Mouse (Mus musculus): ENCODE results near the gene Carf. TPM values are rescaled to one million over a fixed set of nuclear protein-coding genes. Genes with fewer than 3 reads are reported as not detected.
A peak's percentile ranks its signal among the peaks of the same experiment; 100 is the strongest.
"Not testable (repeated sequence)": the region's sequence is repeated elsewhere in the genome, so short reads cannot be mapped to it uniquely, and the experiment has no call there.

The Carf gene
- polyA plus RNA-seq, 1 experiment from 2014 or later, result 7.6 TPM

DNA sequence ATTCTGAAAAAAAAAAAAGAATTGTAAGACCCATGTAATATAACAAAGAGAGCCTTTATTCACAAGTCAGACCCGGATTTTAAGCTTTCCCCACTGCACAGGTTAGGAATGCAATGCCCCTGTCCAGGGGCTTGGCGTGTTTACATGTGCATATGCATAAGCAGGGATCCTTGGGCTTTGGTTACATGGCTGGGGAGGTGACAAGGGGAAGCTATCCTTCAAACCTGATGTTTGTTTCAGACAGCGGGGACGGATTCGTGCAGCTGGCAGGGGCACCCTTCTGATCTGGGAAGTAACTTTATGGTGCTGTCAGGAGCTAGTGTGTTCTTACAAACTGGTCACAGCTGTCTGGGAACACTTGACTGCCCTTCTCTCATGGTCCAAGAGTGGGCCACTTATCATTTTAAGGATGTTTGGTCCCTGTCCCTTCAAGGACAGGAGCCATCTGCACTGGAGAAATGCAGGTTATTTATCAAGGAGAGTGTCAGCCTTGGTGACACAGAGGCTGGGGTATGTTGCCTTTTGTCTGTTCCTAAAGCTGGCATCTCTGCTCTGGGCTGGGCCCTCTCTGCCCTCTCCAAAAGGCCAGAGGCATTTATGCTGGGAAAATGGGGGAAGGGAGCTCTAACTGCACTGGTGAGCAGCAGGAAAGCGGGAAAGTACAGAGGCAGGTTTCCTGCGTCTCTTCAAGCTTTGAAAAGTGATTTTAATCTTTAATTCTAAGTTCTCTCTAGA, 19.8 kb downstream of the Carf start:
- 84% methylated on average over 7 of the region's 7 CpGs for WGBS
- no peak overlapping the region for H3K27ac ChIP-seq (replicated peaks)
- no peaks in the 10 kb centered on the region for H3K4me1 ChIP-seq
- peaks cover 4% of the 10 kb centered on the region; the same call in 1 of the 2 replicates for H3K9me3 ChIP-seq
- ATAC-seq (ENCODE audit: low FRiP score, low read depth), result no peak
- no peak overlapping the region for H3K9ac ChIP-seq (replicated peaks)
- peaks cover 8% of the 10 kb centered on the region for H3K36me3 ChIP-seq
- H3K27me3 ChIP-seq, result no peaks in the 10 kb centered on the region
- no peak overlapping the region for H3K4me2 ChIP-seq (replicated peaks)
- no peak overlapping the region for H3K4me3 ChIP-seq

DNA sequence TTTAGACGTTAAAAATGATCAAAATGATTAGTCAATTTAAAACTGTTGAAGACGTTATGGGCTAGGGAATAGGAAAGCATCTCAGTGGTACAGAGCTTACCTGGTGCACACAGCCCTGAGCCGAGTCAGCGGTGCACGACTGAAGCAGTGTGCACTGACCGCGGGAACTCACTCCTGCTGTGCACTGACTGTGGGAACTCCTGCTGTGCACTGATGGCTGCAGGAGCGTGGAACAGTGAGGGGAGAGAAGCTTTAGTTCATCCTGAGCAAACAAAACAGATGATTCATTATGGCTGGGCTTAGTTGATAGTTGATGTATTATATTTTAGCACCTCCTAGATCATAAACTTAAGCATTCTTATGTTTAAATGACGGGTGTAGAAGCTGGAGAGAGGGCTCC, 39.3 kb downstream of the Carf start:
- Histone ChIP-seq H3K4me2 (replicated peaks) (no peak overlapping the region), H3K4me3 (no peak overlapping the region), H3K9me3 (no peaks in the 10 kb centered on the region), H3K36me3 (no peaks in the 10 kb centered on the region), H3K27me3 (no peaks in the 10 kb centered on the region), H3K9ac (replicated peaks) (no peak overlapping the region), H3K27ac (replicated peaks) (no peak overlapping the region), H3K4me1 (no peaks in the 10 kb centered on the region)
- ATAC-seq (ENCODE audit: low FRiP score, low read depth), result no peak
- 43% methylated on average over 9 of the region's 9 CpGs for WGBS

DNA sequence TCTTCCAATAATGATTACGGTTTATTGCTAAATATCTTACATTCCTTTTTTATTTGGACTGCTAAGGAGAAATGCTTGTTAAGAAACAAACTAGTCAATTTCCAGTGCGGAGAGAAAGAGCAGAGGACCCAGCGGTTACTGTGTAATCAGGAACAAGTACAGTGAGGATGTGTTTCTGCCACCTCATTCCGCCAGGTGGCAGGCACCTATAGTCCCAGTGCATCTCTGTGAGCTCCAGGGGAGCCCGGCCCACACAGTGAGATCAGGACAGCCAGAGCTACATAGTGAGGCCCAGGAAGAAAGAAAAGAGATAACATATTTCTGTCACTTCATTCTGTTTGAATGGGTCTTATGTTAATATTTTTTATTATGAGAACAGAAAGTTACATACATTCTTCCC, 54.7 kb downstream of the Carf start:
- Histone ChIP-seq H3K4me1 (no peaks in the 10 kb centered on the region), H3K4me3 (no peak overlapping the region), H3K36me3 (0 out of 2 replicates have a peak, but pooled peaks cover 3% of the 10 kb centered on the region), H3K9me3 (no peaks in the 10 kb centered on the region), H3K27me3 (no peaks in the 10 kb centered on the region), H3K4me2 (replicated peaks) (no peak overlapping the region), H3K9ac (replicated peaks) (no peak overlapping the region), H3K27ac (replicated peaks) (no peak overlapping the region)
- no peak for ATAC-seq (ENCODE audit: low FRiP score, low read depth)
- WGBS, result 74% methylated on average over 5 of the region's 5 CpGs

- Histone ChIP-seq H3K9me3 (no peaks in the 10 kb centered on the region), H3K4me2 (replicated peaks) (no peak overlapping the region), H3K9ac (replicated peaks) (no peak overlapping the region), H3K4me3 (no peak overlapping the region), H3K27ac (replicated peaks) (no peak overlapping the region), H3K27me3 (no peaks in the 10 kb centered on the region), H3K4me1 (no peaks in the 10 kb centered on the region), H3K36me3 (no peaks in the 10 kb centered on the region)
- no peak for ATAC-seq (ENCODE audit: low FRiP score, low read depth)
- WGBS, result 87% methylated on average over 7 of the region's 7 CpGs
These were observed 58.6 kb downstream of the Carf start for GRCm38 (mm10) chr1:60156651-60157050.

DNA sequence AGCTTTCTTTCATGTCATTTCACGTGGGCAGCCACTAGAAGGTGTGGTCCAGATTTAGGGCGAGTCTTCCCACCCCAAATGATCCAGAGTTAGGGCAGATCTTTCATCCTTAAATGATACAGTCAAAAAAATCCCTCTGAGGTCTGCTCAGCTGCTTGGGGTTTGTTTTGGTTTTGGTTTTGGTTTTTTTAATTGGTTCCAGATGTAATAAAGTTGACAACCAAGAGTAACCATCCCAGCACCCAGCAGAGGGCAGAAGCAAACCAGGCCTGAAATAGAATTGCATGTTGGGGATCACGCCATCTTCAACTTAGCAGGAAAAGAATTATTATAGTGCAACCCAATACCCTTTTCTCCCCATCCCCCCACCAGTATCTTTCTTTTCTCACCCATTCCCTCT, 60.4 kb downstream of the Carf start:
- Histone ChIP-seq H3K36me3 (no peaks in the 10 kb centered on the region), H3K27me3 (no peaks in the 10 kb centered on the region), H3K4me2 (replicated peaks) (no peak overlapping the region), H3K27ac (replicated peaks) (no peak overlapping the region), H3K4me1 (no peaks in the 10 kb centered on the region), H3K4me3 (no peak overlapping the region), H3K9ac (replicated peaks) (no peak overlapping the region), H3K9me3 (no peaks in the 10 kb centered on the region)
- ATAC-seq (ENCODE audit: low FRiP score, low read depth), result no peak
- WGBS, result 65% methylated on average over 3 of the region's 3 CpGs

- Histone ChIP-seq H3K4me2 (replicated peaks) (no peak overlapping the region), H3K36me3 (no peaks in the 10 kb centered on the region)
- 87% methylated on average over 3 of the region's 3 CpGs for WGBS
These were observed 65.6 kb downstream of the Carf start for GRCm38 (mm10) chr1:60163676-60164075.

DNA sequence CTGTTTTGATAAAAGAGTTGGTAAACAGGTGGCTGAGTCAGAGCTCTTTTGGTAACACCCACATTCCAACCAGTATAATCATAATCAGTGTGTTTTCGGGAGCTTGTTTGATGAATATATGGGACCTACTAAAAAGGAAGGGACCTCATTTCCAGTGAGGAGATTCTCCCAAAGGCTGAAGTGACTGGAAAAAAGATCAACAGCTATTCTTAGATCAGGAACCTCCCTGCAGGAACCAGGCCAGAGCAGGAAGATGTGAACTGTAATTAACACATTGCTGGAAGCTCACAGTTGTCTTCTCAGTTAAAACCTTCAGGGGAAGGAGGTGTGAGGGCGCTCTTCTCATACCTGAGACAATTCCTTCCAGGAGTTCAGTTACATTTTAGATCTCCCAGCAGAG, 71.6 kb downstream of the Carf start:
- no peak overlapping the region for H3K9ac ChIP-seq (replicated peaks)
- no peak overlapping the region for H3K4me2 ChIP-seq (replicated peaks)
- H3K36me3 ChIP-seq, result no peaks in the 10 kb centered on the region
- H3K4me1 ChIP-seq, result no peaks in the 10 kb centered on the region
- ATAC-seq (ENCODE audit: low FRiP score, low read depth), result no peak
- no peaks in the 10 kb centered on the region for H3K27me3 ChIP-seq
- no peaks in the 10 kb centered on the region for H3K9me3 ChIP-seq
- H3K27ac ChIP-seq (replicated peaks), result no peak overlapping the region
- H3K4me3 ChIP-seq, result no peak overlapping the region
- 74% methylated on average over 2 of the region's 2 CpGs for WGBS

More at GRCm38 (mm10) chr1:60163676-60164075, 65.6 kb downstream of the Carf start:
- no peak overlapping the region for H3K27ac ChIP-seq (replicated peaks)
- no peak for ATAC-seq (ENCODE audit: low FRiP score, low read depth)
- no peaks in the 10 kb centered on the region for H3K4me1 ChIP-seq
- H3K4me3 ChIP-seq, result no peak overlapping the region
- H3K9me3 ChIP-seq, result no peaks in the 10 kb centered on the region
- H3K9ac ChIP-seq (replicated peaks), result no peak overlapping the region
- no peaks in the 10 kb centered on the region for H3K27me3 ChIP-seq

DNA sequence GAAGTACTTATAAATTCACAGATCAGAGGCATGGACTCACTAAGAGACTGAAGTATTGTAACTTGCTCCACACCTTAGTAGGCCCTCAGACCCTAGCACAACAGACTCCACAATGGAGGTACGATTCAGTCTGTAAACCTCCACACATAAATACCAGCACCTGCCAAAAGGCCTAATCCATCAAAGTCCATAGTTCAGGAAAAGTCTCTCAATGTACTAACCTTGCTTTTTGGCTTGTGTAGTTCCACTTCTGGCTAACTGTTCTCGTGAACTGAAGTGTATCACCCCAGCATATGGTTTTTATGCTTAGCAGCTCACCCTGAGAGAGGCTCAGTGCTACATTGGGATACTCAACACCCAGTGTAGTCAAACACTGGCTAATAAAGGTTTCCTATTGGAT, 72.2 kb downstream of the Carf start:
- H3K4me1 ChIP-seq, result no peaks in the 10 kb centered on the region
- no peak overlapping the region for H3K9ac ChIP-seq (replicated peaks)
- H3K27me3 ChIP-seq, result no peaks in the 10 kb centered on the region
- no peak overlapping the region for H3K27ac ChIP-seq (replicated peaks)
- ATAC-seq (ENCODE audit: low FRiP score, low read depth), result no peak
- 81% methylated on average over 2 of the region's 2 CpGs for WGBS
- no peak overlapping the region for H3K4me3 ChIP-seq
- H3K4me2 ChIP-seq (replicated peaks), result no peak overlapping the region
- H3K36me3 ChIP-seq, result no peaks in the 10 kb centered on the region
- no peaks in the 10 kb centered on the region for H3K9me3 ChIP-seq

GRCm38 (mm10) chr1:60173119-60173518, 75.1 kb downstream of the Carf start:
- Histone ChIP-seq H3K27ac (replicated peaks) (no peak overlapping the region), H3K9ac (replicated peaks) (no peak overlapping the region), H3K36me3 (no peaks in the 10 kb centered on the region), H3K4me2 (replicated peaks) (no peak overlapping the region), H3K9me3 (no peaks in the 10 kb centered on the region), H3K4me1 (no peaks in the 10 kb centered on the region), H3K4me3 (no peak overlapping the region), H3K27me3 (no peaks in the 10 kb centered on the region)
- ATAC-seq (ENCODE audit: low FRiP score, low read depth), result no peak
- WGBS, result 84% methylated on average over 3 of the region's 3 CpGs

DNA sequence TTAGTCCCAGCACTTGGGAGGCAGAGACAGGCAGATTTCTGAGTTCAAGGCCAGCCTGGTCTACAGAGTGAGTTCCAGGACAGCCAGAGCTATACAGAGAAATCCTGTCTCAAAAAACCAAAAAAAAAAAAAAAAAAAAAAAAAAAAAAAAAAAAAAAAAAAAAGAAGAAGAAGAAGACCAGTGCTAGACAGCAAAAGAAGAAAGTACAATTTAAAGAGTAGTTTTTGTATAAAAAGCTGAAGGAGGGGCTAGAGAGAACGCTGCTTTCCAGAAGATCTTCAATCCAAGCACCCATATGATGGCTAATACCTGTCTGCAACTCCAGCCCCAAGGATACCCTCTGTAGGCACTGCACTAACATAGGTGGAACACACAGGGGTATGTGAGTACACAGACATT, 79.8 kb downstream of the Carf start:
- WGBS, result 88% methylated on average over 1 of the region's 1 CpGs
- not testable (repeated sequence) for H3K4me1 ChIP-seq; H3K9me3 ChIP-seq; H3K9ac ChIP-seq (replicated peaks); H3K36me3 ChIP-seq; H3K27ac ChIP-seq (replicated peaks); H3K4me2 ChIP-seq (replicated peaks); H3K4me3 ChIP-seq; H3K27me3 ChIP-seq; ATAC-seq (ENCODE audit: low FRiP score, low read depth)

DNA sequence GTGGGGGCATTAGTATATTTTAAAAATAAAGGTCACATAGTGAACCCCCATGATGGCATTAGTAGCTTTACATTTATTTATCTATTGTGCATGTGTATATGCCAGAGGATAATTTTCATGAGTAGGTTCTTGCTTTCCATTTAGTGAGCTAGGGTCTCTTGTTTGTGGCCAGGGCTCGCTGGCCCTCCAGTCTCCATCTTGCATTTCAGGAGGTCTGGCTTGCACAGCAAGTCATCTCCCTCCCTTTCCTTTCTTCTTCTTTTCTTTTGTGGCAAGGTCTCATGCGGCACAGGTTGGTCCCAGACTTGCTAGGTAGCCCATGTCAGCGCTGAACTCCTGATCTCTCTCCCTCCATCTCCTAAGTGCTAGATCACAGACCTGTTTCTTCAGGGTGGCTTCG, 81.3 kb downstream of the Carf start:
- Histone ChIP-seq H3K9me3 (no peaks in the 10 kb centered on the region), H3K9ac (replicated peaks) (no peak overlapping the region; the same call in 1 of the 2 replicates), H3K4me3 (peak overlapping the region; percentile 89), H3K36me3 (no peaks in the 10 kb centered on the region), H3K27me3 (no peaks in the 10 kb centered on the region), H3K4me2 (replicated peaks) (peak overlapping the region; percentile 64), H3K27ac (replicated peaks) (no peak overlapping the region), H3K4me1 (peaks cover 10% of the 10 kb centered on the region)
- ATAC-seq (ENCODE audit: low FRiP score, low read depth), result no peak
- WGBS, result 24% methylated on average over 4 of the region's 4 CpGs

GRCm38 (mm10) chr1:60179932-60180783, 82.1 kb downstream of the Carf start, which contains the start of gene Nbeal1:
TSS of gene Nbeal1 (plus strand) at chr1:60180599.
- peak; percentile 98 for ATAC-seq (ENCODE audit: low FRiP score, low read depth)
- Histone ChIP-seq H3K4me2 (replicated peaks) (peak within 1 kb of the TSS; percentile 64), H3K4me1 (peaks cover 10% of the 10 kb centered on the region), H3K36me3 (no peaks in the 10 kb centered on the region), H3K27ac (replicated peaks) (peak within 1 kb of the TSS; percentile 94), H3K9me3 (no peaks in the 10 kb centered on the region), H3K27me3 (no peaks in the 10 kb centered on the region), H3K9ac (replicated peaks) (peak within 1 kb of the TSS; percentile 81), H3K4me3 (peak within 1 kb of the TSS; percentile 89)
- WGBS, result 1% methylated on average over 69 of the region's 74 CpGs
